Mouse (Mus musculus): ENCODE results near the gene Irgm1. TPM values are rescaled to one million over a fixed set of nuclear protein-coding genes. Genes with fewer than 3 reads are reported as not detected.
"Not testable (repeated sequence)": the region's sequence is repeated elsewhere in the genome, so short reads cannot be mapped to it uniquely, and the experiment has no call there.

The Irgm1 gene
- 59.0 and 67.2 TPM in 2 replicates for total RNA-seq (2015)
- total RNA-seq (2017), result 54.1 and 62.0 TPM in 2 replicates

DNA sequence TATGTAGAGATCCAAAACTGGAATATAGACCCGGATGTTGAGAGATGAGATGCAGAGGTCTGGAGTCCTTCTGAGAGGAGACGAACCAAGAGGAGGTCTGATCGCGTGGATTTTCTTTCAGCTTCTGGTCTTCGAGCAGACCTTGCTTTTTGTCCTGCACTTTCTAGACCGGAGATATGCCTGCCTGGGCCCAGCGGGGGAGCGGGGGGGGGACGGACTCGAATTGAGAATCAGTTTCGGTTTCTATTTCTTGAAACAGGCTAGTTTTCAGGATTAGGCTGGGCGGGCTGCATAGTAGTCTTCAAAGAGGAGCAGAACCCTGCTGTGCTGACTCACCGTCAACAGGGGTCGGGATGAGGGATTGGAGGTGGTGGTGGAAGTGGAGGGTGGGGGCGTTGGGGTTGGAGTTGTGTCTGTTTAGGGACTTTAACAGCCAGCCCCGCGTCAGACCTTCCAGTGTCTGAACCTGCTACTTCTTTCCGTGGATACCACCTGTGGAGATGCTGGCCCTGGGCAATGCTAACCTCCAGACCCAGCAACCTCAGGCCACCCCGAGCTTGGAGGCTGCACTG, at the start of gene Irgm1:
Gene Irgm1, minus strand, starts transcription at position 483 of the 572 bp plus-strand sequence.
- peak; percentile 62 for ATAC-seq (ENCODE audit: poor library complexity, severe bottlenecking)

DNA sequence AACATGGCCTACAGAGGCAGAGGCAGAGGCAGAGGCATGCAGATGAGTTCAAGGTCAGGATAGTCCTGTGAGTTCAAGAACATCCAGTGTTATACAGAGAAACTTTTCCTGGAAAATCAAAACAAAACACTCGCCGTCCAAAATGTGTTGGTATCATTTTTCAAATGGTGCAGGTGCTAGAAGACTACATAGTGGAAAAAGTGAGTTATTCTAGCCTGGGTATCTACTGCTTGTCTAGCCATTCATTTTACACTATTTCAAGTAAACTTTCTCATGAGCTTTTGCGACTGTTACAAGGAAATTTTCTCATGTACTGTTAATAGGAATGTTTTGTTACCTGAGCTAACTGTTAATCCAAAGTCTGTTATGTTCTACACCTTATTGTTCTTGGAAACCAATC, 46.9 kb upstream of the Irgm1 start:
- ATAC-seq (ENCODE audit: poor library complexity, severe bottlenecking), result no peak

DNA sequence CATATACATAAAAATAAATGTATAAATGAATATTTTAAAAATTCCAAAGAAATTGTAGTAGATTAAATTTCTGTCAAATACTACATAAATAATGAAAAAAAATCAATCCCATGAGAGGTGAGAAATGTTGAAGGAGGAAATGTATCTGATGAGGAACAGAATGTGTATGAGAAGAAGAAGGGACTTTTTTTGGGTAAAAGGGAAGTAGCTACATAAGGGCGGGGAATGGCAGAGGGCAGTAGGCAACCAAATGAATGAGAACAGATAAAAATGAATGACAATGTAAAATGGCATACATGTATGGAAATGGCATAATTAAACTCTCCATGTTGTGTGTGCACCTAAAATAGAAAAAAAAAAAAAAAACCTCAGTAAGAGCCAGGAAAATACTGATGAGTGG, 42.1 kb upstream of the Irgm1 start:
- peak; percentile 72 for ATAC-seq (ENCODE audit: poor library complexity, severe bottlenecking)

DNA sequence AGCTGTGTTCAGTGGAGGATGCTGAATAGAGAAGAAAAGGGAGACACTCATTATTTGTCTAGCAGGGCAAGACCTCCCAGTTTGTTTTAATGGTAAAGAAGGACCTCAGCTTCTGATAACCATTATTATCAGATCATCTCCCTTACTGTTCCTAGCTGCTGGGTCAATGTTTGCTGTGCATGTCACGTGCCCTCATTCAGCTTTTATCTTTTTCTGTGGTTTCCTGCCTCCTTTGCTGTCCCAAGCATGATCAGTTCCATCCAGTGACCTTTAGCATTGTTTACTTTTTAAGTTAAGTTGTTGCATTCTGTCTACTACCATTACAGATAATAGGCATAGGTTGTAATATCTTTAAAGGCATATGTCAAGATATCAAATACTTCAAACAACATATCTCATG, 37.0 kb upstream of the Irgm1 start:
- peak; percentile 24; the same call in 1 of the 2 replicates for ATAC-seq (ENCODE audit: poor library complexity, severe bottlenecking)

DNA sequence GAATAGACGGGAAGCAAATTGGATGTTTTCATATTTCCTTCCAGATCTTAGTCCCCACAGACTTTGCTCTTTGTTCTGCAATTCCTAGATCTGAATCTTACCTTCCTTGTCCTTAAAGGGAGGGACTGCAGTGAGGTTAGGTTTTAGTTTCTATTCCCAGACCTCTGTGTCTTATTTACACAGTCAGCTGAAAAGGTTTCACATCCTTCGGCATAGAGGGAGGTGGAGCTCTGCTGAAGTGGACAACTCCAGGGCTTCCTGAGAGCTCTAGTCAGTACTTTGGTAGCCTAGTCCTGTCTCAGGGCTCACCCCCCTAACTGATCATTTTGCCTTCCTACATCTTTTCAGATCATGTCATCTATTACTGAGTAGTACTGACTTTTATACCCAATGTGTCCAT, 30.5 kb upstream of the Irgm1 start, which contains the start of gene Gm5431:
Gene Gm5431, minus strand, starts transcription at position 194 of the 400 bp plus-strand sequence.
- peak; percentile 60 for ATAC-seq (ENCODE audit: poor library complexity, severe bottlenecking)

DNA sequence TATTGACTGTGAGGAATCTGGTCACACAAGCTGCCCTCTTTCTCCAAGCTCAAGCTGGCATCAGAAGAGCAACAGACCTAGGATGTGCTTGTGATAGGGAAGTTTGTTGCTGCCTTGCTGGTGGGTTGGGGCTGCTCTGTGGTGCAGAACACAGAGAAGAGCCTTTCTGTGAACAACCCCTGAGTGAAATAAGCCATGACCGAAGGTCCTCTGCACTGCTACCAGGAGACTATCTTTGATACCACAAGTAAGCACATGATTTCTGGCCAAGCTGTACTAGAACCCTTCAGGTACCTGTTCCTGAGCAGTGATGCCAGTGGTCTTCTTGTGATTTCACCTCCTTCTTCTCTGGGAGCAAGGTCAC, 30.1 kb upstream of the Irgm1 start:
- 0 out of 2 replicates have a peak, but pooled peaks have one; percentile 28 for ATAC-seq (ENCODE audit: poor library complexity, severe bottlenecking)

DNA sequence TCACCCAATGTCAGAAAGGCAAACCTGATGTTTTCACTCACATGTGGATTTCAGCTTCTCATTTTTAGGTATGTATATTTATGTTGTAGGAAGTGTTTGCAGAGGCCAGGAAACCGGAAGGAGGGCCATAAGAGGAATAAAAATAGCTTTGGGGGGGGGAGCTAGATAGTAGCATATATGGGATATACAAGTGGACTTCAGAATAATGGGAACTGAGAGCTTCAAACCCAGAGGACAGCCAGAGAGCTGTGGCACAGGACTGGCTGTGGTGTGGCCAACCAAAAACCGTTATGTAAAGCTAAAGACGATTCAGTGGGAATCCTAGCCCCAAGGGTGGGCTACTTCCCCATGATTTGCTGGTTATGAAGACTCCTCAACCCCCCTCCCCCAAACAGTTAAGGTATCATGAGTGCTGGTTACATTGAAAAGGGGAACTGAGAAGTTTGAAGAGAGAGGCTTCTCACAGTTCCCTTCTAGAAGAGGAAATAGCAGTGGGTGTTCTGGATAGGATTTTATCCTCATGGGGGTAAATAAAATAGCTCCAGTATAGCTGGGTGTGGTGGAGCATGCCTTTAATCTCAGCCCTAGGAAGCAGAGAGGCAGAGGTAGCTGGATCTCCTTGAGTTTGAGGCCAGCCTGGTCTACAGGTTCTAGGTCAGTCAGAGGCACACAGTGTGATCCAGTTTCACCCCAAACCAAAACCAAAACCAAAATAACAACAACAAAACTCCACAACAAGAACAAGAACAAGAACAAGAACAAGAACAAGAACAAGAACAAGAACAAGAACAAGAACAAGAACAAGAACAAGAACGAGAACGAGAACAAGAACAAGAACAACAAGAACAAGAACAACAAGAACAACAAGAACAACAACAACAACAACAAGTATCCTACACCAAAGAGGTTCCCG, 29.4 kb upstream of the Irgm1 start:
- ATAC-seq (ENCODE audit: poor library complexity, severe bottlenecking), result peak; percentile 89

DNA sequence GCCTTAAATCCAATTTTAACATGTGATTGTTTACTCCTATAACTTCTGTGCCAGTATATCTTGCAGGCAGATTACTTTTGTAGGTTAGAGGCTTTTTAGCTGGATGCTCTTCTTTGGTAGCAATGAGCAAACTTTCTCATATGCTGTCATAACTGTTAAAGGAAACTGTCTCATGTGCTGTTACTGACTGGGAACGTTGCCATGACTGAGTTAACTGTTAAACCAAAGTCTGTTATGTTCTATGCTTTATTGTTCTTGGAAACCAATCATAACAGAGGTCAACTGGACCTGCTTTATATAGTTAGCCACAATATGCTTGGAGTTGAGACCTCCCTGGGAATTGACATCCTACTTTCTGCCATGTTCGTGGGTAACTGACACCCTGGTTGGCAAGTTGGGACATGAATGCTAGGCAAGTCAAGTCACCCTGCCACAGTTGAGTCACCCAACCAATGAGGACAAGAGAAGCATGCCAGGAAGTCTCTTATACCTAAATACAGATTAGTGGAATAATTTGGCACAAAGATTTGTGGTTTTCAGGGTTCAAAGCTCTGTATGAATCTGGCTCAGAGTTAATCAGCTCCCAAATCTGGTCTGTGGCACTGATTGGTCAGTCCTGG, 27.4 kb upstream of the Irgm1 start:
- ATAC-seq (ENCODE audit: poor library complexity, severe bottlenecking), result no peak

DNA sequence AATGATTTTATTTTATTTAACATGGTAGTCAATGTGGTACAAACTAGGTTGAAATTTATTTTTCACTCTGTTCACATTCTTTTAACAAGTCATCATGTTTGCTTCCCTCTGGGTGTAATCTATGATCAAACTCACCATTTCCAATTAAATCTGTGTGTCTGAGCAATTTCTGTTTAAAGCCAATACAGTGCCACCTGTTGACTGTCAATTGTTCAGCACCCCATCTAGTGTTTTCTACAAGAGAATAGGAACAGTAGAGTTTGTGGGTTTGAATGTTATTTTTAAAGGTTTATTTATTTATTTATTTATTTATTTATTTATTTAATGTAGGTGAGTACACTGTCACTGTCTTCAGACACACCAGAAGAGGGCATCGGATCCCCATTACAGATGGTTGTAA, 5.2 kb upstream of the Irgm1 start:
- no peak for ATAC-seq (ENCODE audit: poor library complexity, severe bottlenecking)

DNA sequence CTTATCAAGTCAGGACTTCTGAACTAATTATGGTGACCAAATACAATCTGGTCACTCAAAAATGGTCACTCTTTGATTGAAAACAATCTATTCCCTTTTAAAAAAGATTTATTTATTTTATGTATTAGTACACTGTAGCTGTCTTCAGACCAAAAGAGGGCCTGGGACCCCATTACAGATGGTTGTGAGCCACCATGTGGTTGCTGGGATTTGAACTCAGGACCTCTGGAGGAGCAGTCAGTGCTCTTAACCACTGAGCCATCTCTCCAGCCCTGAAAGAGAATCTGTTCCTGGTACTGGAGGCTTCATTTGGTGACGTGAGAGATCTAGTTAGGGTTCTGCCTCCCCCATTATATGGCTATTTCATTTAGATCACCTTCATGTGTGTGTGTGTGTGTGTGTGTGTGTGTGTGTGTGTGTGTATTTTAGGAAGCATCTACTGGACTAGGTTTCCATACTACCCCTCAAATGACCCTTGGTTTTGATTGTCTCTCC, 3.9 kb upstream of the Irgm1 start:
- ATAC-seq (ENCODE audit: poor library complexity, severe bottlenecking), result not testable (repeated sequence)

DNA sequence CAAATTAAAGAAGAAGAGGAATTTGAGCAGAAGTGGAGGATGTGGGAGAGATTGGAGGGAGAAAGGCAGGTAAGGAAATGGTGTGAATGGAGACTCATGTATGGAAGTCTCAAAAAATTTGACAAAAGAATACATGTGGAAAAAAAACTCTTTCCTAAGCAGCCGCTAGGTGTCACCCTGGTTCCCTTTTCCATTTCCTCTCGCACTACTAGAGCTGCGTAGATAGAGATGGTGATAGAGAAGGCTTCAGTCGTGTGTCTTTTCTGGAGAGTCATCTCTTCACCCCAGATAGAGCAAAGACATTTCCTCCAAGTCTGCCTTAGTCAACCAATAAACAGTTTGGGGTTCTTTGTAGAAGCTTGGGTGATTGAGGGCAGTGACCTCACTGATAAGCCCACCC, 3.0 kb upstream of the Irgm1 start:
- peak; percentile 49 for ATAC-seq (ENCODE audit: poor library complexity, severe bottlenecking)

DNA sequence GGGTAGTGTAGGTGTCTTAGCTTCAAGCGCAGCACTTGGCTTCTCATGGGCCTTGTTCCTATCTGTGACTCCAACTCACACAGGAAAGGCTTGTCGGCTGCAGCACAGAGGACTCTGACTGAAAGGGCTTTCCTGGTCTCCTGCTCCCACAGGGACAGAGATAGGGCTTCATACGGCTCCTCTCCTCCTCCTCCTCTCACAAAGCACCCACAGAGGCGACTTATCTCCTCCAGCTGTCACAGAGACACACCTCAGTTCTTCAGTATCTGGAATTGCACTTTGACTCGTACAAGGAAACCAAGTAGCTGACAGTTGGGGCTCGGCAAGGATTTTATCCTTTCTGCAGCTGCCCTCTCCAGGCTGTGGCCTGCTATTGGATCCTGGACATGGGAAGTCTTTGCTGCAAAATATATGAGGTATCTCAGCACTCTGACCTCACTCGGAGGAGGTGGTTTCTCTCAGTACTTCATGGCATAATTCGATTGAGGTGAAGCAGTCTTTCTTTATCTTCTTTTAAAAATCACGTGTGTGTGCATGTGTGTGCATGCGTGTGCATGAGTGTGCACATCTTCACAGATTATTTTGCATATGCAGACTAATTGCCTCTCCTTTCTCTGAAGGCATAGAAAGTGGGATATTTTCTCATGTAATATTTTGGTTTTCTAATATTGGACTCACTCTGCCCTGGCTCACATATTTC, 2.3 kb upstream of the Irgm1 start:
- ATAC-seq (ENCODE audit: poor library complexity, severe bottlenecking), result no peak

DNA sequence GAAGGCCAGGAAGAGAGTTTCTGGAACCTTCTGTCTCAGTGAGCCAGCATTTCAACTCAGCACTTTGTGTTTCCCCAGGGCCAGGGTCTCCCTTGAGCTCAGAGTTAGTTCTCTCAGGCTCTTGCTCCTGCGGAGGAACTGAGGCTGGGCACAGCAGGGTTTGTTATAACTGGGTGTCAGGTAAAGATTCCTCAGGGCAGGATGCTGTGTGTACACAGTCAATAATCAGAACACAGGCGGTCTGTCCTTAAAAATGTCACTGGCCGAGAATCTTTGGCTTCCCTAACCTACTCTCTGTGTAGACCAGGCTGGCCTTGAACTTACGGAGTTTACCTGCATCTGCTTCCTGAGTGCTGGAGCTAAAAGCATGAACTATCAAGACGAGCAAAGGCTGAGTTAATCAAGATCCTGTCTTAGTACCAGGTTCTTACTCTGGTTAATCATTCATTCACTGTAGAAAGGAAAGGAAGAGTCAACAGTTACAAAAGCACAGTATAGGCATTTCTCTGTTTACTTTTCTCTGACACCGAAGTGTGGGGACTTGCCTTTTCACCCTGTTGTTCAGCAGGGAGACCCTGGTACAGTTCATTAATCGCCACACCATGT, 1.3 kb upstream of the Irgm1 start:
- ATAC-seq (ENCODE audit: poor library complexity, severe bottlenecking), result peak; percentile 6; the same call in 1 of the 2 replicates

DNA sequence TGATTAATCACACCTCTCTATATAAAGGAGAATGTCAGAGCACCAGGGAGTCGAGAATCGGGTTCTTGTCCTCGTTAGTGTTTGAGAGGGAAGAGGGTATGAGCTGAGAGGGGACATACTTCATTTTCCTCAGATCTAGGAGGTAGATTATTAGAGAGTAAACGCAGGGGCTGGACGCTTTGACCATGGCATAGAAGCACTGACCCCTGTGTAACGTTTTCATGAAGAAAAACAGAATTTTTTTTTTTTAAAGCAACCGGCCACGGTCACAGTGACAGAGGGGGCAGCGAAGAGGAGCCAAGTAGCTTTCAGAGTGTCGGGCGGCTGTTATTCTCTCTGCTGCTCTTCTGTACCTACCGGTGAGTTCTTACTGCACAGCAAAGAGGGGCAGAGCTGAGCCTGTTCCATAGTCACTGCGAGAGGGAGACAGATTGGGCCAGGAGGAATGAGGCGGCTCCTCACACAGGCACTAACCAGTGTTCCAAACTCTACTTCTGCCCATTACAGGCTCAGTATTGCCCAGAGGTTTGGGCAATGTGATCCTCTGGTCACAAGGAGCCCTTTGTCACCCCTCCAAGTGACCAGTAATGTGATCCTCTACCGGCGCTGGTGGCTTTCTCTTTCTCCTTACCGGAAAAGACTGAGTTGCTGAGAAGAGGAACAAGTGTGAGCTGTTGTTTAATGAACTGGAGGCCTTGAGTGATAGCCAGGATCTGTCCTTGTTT, 496 bp upstream of the Irgm1 start:
- ATAC-seq (ENCODE audit: poor library complexity, severe bottlenecking), result peak; percentile 57

DNA sequence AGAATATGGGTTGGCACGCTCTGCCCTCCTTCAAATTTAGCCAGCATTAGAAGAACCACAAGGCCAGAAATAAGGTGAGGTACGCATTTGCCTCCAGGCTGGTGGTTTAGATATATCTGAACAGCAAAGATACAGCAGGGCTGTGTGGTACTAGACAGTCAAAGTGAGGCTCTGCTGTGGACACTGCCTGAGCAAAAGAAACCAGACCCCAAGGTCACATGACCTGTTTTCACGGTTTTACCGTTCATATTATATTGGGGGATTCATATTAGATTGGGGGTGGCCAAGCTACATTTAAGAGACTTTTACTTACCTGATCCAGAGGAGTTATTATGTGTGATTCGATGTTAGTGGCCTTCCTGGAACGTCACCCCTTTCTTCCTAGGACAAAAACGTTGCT, 702 bp downstream of the Irgm1 start:
- no peak for ATAC-seq (ENCODE audit: poor library complexity, severe bottlenecking)

DNA sequence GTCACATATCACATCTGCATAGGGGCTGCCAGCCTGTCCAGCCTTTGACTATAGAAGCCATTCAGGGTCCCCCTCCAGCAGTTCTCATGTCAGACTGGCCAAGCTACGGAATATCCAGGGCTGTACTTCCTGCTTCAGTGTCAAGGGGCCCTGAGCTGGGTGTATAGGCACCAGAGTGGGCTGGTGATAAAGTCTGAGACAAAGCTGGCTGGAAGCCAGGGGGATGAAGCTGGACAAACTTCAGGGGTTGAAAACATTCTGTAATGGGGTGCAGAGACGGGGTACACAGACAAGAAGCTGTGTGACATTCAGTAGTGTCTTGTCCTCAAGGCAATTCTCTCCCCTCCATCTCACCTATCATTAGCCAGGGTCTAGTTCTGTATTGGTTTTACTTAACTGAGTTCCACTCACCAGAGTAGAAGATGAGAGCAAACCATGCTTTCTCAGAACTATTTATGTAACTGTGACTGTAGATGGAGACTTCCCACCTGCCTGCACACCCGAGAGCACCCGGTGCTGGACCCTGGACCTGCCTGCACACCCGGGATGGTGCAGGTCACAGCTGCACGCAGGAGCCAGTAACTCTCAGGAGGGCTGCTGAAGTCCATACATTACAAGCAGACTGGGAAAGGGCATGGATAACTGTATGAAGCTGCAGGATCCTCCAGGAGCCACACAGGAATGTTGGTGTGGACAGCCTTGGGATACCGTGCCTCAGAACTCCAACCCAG, 1.9 kb downstream of the Irgm1 start:
- no peak for ATAC-seq (ENCODE audit: poor library complexity, severe bottlenecking)

DNA sequence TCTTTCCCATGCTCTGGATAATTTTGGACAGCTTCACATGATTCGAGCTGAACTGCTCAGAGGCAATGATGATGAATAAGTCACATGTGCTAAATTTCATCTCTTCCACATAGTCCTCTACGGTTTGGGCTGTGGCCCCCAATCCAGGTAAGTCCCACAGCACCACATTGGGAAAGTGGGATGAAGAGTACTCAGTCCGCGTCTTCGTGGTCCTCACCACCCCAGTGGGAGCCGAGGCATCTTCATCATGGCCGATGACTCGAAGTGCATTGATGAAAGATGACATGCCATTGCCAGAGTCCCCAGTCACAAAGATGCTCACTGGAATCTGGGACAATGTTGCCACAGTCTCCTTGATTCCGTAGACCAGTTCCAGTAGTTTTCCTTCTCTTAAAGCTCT, 5.0 kb downstream of the Irgm1 start:
- no peak for ATAC-seq (ENCODE audit: poor library complexity, severe bottlenecking)

DNA sequence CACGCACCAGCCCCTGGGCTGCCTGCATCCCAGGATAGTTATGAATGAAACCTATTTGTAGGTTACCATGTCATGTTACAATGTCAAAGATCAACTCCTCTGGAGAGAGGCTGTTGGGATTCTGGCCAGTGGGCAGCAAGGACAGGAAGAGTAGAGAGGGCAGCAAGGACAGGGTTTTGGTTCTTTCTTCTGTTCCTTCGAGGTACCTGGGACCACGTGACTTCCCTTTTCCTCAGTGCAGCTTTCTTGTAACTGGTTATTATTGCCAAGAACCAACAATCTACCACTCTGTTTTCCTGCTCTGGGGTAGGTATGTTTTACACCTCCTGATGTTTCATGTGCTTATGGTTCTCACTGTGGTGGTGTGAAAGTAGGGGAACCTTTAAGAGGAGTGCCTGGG, 7.7 kb downstream of the Irgm1 start:
- ATAC-seq (ENCODE audit: poor library complexity, severe bottlenecking), result no peak

DNA sequence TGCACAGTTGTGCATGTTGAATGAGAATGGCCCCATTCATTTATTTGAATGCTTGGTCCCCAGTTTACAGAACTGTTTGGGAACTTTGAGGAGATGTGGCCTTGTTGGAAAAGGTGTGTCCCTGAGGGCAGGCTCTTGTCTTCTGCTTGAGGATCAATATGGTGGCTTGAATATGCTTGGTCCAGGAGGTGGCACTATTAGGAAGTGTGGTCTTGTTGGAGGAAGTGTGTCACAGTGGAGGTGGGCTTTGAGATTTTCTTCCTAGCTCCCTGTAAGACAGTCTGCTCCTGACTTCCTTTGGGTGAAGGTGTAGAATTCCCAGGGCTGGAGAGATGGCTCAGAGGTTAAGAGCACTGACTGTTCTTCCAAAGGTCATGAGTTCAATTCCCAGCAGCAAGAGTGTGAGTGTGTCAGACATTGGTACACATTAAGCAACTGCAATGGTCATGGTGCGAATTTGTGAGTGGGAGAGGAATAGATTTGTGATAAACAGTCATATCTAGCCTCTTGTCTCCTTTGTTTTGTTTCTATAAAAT, 8.6 kb downstream of the Irgm1 start:
- ATAC-seq (ENCODE audit: poor library complexity, severe bottlenecking), result no peak
